Comparison of ENCODE assay signal across 28 mouse cellular contexts in the genomic region with DNA sequence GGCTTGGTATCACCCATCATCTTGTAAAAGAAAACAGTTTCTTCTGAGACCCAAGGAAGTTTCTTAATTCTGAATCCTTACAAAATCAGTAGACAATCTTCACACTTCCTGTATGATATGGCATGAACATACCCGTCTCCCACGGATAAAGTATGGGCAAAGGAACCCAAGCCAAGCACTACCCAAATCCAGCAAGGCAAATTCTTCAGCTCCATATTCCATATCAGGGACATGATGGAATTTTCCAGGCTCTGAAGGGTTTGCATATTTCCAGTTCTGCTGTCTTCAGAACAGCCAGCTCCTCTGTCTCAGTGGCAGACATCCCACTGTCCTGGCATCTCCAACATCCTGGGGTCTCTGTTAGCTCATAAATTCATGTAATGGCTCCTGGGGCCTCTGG. TPM values are rescaled to one million over a fixed set of nuclear protein-coding genes. Genes with fewer than 3 reads are reported as not detected.
"Had no signal": no experiment of that assay in that cellular context is flagged by ENCODE, and none has a peak within 500 bp of the region (broad histone marks: within the 10 kb centered on the region; RNA-seq: fewer than 3 reads in every experiment).

No protein-coding gene starts in this region.

- H3K27ac ChIP-seq: gastrocnemius, adult 2 months; heart, adult 2 months; heart, embryonic 13.5 days; heart, embryonic 15.5 days; hindbrain, embryonic 13.5 days; hindbrain, embryonic 15.5 days; hindbrain, postnatal 0 days; kidney, embryonic 15.5 days; kidney, postnatal 0 days; limb, embryonic 13.5 days; limb, embryonic 15.5 days; liver, embryonic 12.5 days; liver, embryonic 14.5 days had no signal

- DNase-seq: gastrocnemius, adult 2 months; gastrocnemius, postnatal 10 days; gastrocnemius, postnatal 25 days; heart, adult 11 months; heart, adult 2 months; heart, postnatal 14 days; heart, postnatal 36 days; kidney, adult 11 months; kidney, adult 2 months; kidney, adult 9 months; kidney, postnatal 14 days; kidney, postnatal 36 days; layer of hippocampus, adult 9-11 months; layer of hippocampus, postnatal 36 days; left cerebral cortex, postnatal 4 days had no signal

- ATAC-seq: hindbrain, postnatal 0 days; intestine, embryonic 16.5 days; liver, embryonic 12.5 days had no signal

- H3K4me3 ChIP-seq: gastrocnemius, adult 2 months; heart, adult 2 months; heart, embryonic 13.5 days; heart, embryonic 15.5 days; hindbrain, embryonic 13.5 days; hindbrain, embryonic 15.5 days; kidney, embryonic 15.5 days; limb, embryonic 13.5 days; limb, embryonic 15.5 days; liver, embryonic 12.5 days had no signal

RNA-seq across cellular contexts. Expression of gene Tgm3, which starts 22.5 kb away (rescaled TPM):
- total RNA-seq: gastrocnemius, adult 2 months; gastrocnemius, postnatal 25 days; heart, adult 2 months; hindbrain, postnatal 0 days; liver, adult 2 months had no signal
